Mouse (Mus musculus) Muller cell, postnatal 12 days (primary cell): ENCODE measurements around the gene Lgals3bp.

Experiments
- DNase-seq: peaks from one replicate; pipeline ENCODE4 v3.0.0-alpha.2; 2015; ENCODE audit errors: inconsistent ontology term

Gene Lgals3bp

GRCm38 (mm10) chr11:118423266-118423971, 21.5 kb upstream of the Lgals3bp start:
- DNase-seq = peak; percentile 97

- DNase-seq = no peak
Measured at GRCm38 (mm10) chr11:118420261-118420660, 18.4 kb upstream of the Lgals3bp start.

- DNase-seq = peak; percentile 98
Measured at GRCm38 (mm10) chr11:118418834-118419504, 17.1 kb upstream of the Lgals3bp start, which contains the start of gene Cant1. Gene Cant1, minus strand, starts transcription at chr11:118419086.

GRCm38 (mm10) chr11:118418442-118418833, 16.5 kb upstream of the Lgals3bp start:
- no peak for DNase-seq

GRCm38 (mm10) chr11:118417496-118417895, 15.6 kb upstream of the Lgals3bp start:
- no peak for DNase-seq

- peak; percentile 81 for DNase-seq
Measured at GRCm38 (mm10) chr11:118416046-118416445, 14.2 kb upstream of the Lgals3bp start.

GRCm38 (mm10) chr11:118415630-118416029, 13.7 kb upstream of the Lgals3bp start:
- DNase-seq = no peak

GRCm38 (mm10) chr11:118414270-118414669, 12.4 kb upstream of the Lgals3bp start:
- DNase-seq = no peak

- DNase-seq = no peak
Measured at GRCm38 (mm10) chr11:118413055-118413454, 11.2 kb upstream of the Lgals3bp start.

- no peak for DNase-seq
Measured at GRCm38 (mm10) chr11:118412601-118413000, 10.7 kb upstream of the Lgals3bp start.

- DNase-seq = no peak
Measured at GRCm38 (mm10) chr11:118411271-118411670, 9.4 kb upstream of the Lgals3bp start.

GRCm38 (mm10) chr11:118410479-118410878, 8.6 kb upstream of the Lgals3bp start:
- DNase-seq = no peak

- no peak for DNase-seq
Measured at GRCm38 (mm10) chr11:118410073-118410444, 8.2 kb upstream of the Lgals3bp start.

GRCm38 (mm10) chr11:118409106-118410072, 7.5 kb upstream of the Lgals3bp start:
- DNase-seq = no peak

- DNase-seq = no peak
Measured at GRCm38 (mm10) chr11:118408051-118408740, 6.3 kb upstream of the Lgals3bp start.

- DNase-seq = no peak
Measured at GRCm38 (mm10) chr11:118407318-118407910, 5.5 kb upstream of the Lgals3bp start.

GRCm38 (mm10) chr11:118406521-118406920, 4.6 kb upstream of the Lgals3bp start:
- DNase-seq = no peak

GRCm38 (mm10) chr11:118405311-118405710, 3.4 kb upstream of the Lgals3bp start:
- DNase-seq = no peak

GRCm38 (mm10) chr11:118403951-118404899, 2.3 kb upstream of the Lgals3bp start:
- no peak for DNase-seq

GRCm38 (mm10) chr11:118403183-118403582, 1.3 kb upstream of the Lgals3bp start:
- DNase-seq = no peak
